Mouse (Mus musculus): Measurements from ENCODE around the gene Lhfp. TPM values are rescaled to one million over a fixed set of nuclear protein-coding genes. Genes with fewer than 3 reads are reported as not detected.

Gene Lhfp
- polyA plus RNA-seq, 1 experiment = 14.7 TPM

DNA sequence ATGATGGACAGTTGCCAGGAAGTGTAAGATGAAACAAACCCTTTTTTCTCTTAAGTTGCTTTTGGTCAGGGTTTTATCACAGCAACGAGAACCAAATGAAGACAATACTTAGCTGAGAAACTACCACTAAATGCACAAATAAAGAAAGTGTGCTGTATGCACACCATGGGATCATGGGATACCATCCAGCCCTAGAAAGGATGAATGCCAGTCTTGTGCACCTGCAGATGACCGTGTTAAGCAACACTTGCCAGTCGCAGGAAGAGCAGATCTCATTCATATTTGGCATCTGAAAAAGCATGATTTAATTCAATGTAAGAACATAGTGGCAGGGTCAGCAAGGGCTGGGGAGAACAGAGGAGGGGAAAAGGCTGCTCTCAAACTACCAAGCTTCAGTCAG is 107.4 kb downstream of the Lhfp start:
- H3K4me3 ChIP-seq (ENCODE audit: insufficient read depth, low read depth, low read length) = no peak overlapping the region
- no peaks in the 10 kb centered on the region for H3K4me1 ChIP-seq (ENCODE audit: control insufficient read depth, insufficient read depth, insufficient read length, low read length)
- H3K27ac ChIP-seq (replicated peaks; ENCODE audit: low read depth, low read length) = no peak overlapping the region

DNA sequence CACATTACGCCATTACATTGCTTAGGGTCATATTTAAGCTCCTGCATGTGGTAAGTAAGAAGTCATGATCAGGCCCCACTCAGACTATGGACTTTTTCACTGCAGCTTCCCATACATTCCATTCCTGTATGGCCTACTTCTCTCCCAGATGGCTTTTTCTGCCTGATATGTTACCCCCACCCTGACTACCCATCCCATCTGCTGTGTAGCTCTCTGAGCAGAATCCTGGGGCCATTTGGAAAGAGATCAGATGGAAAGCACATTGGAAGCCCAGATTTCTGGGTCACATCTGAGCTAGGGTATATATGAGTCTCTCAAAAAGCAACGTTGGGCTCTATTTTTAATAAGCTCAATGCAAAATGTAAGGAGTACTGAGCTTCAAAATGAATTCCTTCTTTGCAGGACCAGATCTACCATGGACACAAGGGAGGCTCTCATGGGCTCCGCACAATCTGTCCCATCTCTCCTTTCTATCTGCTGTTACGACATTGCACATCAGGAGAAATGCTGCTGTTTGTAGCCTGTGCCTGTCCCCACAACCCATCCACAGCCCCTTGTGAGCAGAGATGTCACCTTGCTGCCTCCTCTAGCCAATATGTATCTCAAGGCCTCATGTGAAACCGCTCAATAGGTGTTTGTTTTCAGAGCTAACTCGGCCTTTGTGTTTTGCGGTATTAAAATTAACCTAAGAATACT is 108.4 kb downstream of the Lhfp start:
- no peak overlapping the region for H3K27ac ChIP-seq (replicated peaks; ENCODE audit: low read depth, low read length)
- no peak overlapping the region for H3K4me3 ChIP-seq (ENCODE audit: insufficient read depth, low read depth, low read length)
- H3K4me1 ChIP-seq (ENCODE audit: control insufficient read depth, insufficient read depth, insufficient read length, low read length) = no peaks in the 10 kb centered on the region

DNA sequence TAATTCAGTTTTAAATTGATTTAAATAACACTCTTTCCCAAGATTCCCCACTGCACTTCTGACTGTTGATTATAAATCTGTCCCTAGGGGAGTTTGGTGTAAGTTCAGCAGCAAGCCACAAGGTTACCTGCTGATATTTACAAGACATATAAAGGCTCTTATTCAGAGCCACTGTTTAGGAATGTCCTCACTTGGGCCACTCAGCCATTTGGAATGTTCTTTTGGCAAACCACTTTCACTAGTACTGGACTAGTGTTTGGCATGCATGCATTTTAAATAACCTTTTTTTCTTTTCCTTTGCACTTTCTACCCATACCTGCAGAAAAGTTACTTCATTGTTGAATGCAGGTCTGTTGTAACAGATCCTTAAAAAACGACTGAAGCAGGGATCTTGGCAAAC is 109.8 kb downstream of the Lhfp start:
- Histone ChIP-seq H3K4me1 (ENCODE audit: control insufficient read depth, insufficient read depth, insufficient read length, low read length) (no peaks in the 10 kb centered on the region), H3K4me3 (ENCODE audit: insufficient read depth, low read depth, low read length) (no peak overlapping the region), H3K27ac (replicated peaks; ENCODE audit: low read depth, low read length) (no peak overlapping the region)

DNA sequence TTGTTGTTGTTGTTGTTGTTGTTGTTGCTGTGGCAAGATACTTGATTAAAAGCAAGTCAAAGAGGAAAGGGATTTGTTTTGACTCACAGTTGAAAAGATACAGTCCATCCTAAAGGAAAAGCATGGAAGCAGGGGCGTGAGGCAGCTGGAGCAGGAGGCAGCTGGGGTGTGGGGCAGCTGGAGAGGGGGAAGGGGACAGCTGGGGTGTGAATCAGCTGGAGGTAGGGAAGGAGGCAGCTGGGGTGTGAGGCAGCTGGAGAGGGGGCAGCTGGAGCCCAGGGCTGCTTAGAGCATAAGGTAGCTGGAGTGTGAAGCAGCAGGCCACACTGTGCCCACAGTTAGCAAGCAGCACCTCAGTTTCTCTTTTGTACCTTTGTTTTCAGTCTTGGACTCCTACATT is 110.3 kb downstream of the Lhfp start:
- no peaks in the 10 kb centered on the region for H3K4me1 ChIP-seq (ENCODE audit: control insufficient read depth, insufficient read depth, insufficient read length, low read length)
- H3K4me3 ChIP-seq (ENCODE audit: insufficient read depth, low read depth, low read length) = no peak overlapping the region
- no peak overlapping the region for H3K27ac ChIP-seq (replicated peaks; ENCODE audit: low read depth, low read length)

DNA sequence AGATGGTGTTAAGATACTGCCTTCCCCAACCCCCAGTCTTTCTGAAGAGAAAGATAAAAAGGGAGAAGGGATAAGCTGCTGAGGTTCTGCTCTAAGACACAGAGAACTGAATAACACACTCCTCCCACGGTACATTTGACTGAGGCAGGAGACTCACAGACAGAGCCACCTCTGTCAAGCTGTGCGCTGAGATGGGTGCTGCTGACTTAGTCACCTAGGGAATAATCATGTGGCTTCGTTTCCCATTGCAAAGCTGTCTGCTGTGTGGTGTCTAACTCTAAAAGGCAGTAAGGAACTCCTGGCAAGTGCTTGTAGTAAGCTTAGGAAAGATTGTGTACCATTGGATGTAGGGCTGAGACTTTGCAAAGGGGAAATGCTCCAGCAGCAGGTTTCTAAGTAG is 120.6 kb downstream of the Lhfp start:
- Histone ChIP-seq H3K4me3 (ENCODE audit: insufficient read depth, low read depth, low read length) (no peak overlapping the region), H3K27ac (replicated peaks; ENCODE audit: low read depth, low read length) (no peak overlapping the region), H3K4me1 (ENCODE audit: control insufficient read depth, insufficient read depth, insufficient read length, low read length) (no peaks in the 10 kb centered on the region; the same call in 1 of the 2 replicates)

DNA sequence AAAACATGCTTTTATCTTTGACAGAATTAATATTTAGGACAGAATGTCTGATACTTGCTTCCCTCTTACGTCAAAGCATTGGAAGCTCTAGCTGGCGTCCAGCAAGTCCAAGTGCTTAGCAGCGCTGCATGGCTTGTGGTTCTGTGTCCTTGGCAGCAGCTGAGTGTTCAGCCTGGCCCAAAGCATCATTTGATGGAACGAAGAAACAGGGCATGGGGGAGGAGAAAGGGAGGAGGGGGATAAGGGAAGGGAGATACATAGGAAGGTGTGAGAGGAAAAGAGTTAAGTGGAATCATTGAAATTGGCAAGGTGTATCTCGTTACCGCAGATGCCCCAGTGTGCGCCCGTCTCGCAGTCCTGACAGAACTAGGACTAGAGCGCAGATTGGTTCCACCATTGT is 124.0 kb downstream of the Lhfp start:
- H3K4me1 ChIP-seq (ENCODE audit: control insufficient read depth, insufficient read depth, insufficient read length, low read length) = no peaks in the 10 kb centered on the region; the same call in 1 of the 2 replicates
- H3K4me3 ChIP-seq (ENCODE audit: insufficient read depth, low read depth, low read length) = no peak overlapping the region
- peak overlapping the region; percentile 36; the same call in 1 of the 2 replicates for H3K27ac ChIP-seq (replicated peaks; ENCODE audit: low read depth, low read length)

DNA sequence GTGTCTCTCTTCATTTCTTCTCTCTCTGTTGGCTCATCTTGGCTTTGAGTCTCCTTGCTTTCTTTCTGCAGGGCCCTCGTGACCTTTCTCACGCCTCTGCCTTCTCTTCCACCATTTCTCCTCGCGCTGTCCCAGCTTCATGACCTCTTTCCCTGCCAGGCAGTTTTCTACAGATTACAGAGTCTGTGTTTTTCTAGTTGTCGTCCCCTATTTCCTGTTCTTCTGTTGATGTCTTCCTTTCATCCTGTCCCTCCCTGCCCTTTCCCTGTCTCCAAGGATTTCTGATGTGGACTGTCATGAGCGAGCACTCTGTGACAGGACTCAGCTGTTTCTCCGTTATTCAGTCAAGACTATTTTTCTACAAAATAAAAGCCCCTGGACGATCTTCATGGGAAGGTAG is 124.7 kb downstream of the Lhfp start:
- Histone ChIP-seq H3K4me3 (ENCODE audit: insufficient read depth, low read depth, low read length) (no peak overlapping the region), H3K4me1 (ENCODE audit: control insufficient read depth, insufficient read depth, insufficient read length, low read length) (no peaks in the 10 kb centered on the region; the same call in 1 of the 2 replicates), H3K27ac (replicated peaks; ENCODE audit: low read depth, low read length) (0 out of 2 replicates have a peak overlapping the region, but pooled peaks have one; percentile 21)

DNA sequence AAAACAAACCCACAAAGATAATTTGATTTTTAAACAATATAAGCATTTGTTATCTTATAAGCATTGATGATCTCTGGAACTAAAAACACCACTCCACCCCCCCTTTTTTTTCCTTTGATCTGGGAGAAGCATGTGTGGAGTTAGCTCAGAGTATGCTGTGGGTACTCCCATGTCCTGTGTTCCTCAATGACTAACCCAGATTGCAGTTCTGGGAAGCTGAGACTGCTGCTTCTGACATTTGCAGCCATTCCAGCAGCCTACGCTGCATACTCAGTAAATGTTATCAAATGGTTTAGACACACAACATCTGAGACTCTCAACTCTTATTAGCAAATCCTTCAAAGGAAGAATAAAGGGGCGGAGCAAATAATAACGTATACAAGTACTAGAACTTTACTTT is 128.2 kb downstream of the Lhfp start:
- Histone ChIP-seq H3K4me3 (ENCODE audit: insufficient read depth, low read depth, low read length) (no peak overlapping the region), H3K4me1 (ENCODE audit: control insufficient read depth, insufficient read depth, insufficient read length, low read length) (no peaks in the 10 kb centered on the region; the same call in 1 of the 2 replicates), H3K27ac (replicated peaks; ENCODE audit: low read depth, low read length) (no peak overlapping the region)

DNA sequence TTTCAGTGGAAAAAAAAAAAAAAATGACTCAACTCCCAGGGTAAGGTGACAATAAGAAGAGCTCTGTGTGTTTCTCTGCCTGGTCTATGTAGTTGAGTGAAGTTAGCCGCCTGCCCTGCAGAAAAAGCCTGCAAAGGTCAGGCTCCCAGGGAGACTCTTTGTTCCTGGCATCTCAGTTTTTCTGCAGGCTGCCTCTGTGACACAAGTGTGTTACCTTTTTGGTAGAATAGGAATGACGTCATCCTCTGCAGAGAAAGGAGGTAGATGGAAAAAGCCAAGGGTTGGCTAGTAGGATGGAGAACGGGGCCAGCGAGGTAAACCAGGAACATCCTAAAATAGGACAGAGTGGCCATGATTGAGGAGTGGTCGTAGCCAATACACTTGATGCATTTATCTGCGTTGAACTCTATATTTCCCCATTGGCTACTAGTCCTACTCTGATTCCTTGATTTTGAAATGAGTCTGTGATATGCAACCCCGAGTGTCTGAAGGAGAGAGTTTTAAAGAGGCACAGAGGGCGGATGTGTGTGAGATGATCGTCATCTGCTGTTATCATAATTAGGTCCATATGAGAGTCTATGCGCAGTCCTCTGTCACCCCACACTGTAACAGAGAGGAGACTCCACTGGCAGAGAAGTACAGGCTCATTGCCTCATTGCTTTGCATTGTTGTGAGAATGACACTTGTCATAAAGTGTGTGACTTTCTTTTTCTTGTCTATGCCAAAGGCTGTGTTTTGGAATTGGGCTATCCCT is 132.2 kb downstream of the Lhfp start:
- Histone ChIP-seq H3K4me3 (ENCODE audit: insufficient read depth, low read depth, low read length) (no peak overlapping the region), H3K4me1 (ENCODE audit: control insufficient read depth, insufficient read depth, insufficient read length, low read length) (no peaks in the 10 kb centered on the region), H3K27ac (replicated peaks; ENCODE audit: low read depth, low read length) (no peak overlapping the region)

DNA sequence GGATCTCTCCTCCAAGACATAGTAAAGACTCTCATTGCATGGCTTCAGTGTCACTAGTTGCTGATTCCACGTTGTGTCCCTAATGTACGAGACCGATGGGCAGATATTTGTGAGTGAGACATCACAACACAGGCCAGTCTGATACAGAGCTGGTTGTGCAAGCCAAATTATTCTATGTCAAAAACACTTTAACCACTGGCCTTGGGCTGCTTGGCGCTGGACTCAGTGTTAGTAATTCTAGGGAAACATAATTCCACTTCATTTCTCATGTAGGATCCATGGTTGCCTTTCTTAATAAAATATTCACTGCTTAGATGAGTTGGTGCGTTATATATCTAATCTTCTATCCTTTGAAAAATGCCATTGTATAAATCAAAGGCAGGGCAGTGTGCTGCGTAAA is 138.6 kb downstream of the Lhfp start:
- Histone ChIP-seq H3K27ac (replicated peaks; ENCODE audit: low read depth, low read length) (no peak overlapping the region), H3K4me1 (ENCODE audit: control insufficient read depth, insufficient read depth, insufficient read length, low read length) (no peaks in the 10 kb centered on the region), H3K4me3 (ENCODE audit: insufficient read depth, low read depth, low read length) (no peak overlapping the region)

DNA sequence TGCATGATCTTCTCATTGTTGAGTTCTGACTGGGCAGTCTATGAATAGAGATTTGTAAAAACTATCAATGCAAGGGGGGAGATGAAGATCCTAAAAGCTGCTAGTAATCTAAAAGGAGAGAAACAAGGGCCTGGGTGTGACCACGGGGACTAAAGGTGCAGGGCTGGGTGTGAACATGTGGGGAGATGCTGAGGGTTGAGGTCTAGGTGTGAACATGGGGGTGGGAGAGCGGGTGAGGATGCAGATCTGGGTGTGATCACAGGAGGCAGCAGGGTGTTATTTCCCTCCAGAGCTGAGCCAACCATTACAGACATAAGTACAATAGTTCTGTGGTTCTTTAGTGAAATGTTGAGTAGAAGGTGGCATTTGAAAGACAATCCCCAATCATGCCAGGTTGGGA is 144.1 kb downstream of the Lhfp start:
- Histone ChIP-seq H3K27ac (replicated peaks; ENCODE audit: low read depth, low read length) (no peak overlapping the region), H3K4me3 (ENCODE audit: insufficient read depth, low read depth, low read length) (no peak overlapping the region), H3K4me1 (ENCODE audit: control insufficient read depth, insufficient read depth, insufficient read length, low read length) (no peaks in the 10 kb centered on the region)

DNA sequence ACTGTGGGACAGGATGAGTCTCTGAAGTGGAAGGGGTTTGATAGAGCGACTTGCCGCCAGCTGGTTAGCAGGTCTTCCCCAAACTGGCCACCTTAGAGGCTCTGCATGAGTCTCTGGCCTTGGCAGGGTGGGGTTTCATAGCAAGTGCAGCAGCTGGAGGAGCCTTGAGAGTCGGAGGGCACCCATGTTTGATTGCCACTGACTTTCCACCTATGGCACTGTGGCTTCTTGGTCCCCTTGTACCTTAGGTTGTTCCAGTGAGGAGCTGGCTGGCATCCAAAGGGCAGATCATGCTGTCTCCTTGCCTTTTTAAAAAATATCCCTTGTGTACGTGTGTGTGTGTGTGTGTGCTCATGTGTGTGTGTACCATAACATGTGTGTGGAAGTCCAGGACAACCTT is 152.1 kb downstream of the Lhfp start:
- no peak overlapping the region for H3K4me3 ChIP-seq (ENCODE audit: insufficient read depth, low read depth, low read length)
- H3K4me1 ChIP-seq (ENCODE audit: control insufficient read depth, insufficient read depth, insufficient read length, low read length) = no peaks in the 10 kb centered on the region
- H3K27ac ChIP-seq (replicated peaks; ENCODE audit: low read depth, low read length) = no peak overlapping the region

DNA sequence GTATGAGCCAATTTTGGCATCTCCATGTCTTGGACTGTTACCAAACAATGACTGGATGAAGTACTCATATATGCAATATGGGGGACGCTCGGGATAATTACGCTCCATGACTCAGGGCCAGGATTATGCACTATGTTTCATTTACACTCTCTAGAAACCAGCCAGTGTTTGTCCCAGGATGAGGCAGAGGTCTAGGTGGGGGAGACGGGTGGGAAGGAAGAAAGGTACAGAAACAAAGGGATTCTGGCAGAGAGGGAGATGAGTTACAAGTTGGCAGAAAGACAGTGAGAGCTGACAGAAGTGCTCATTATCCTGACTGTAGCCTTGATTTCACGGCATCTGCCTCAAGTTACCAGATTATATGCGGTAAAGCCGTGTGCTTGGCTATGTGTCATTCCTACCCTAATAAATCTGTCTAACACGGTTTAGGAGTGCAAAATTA is 154.4 kb downstream of the Lhfp start:
- Histone ChIP-seq H3K4me1 (ENCODE audit: control insufficient read depth, insufficient read depth, insufficient read length, low read length) (no peaks in the 10 kb centered on the region), H3K27ac (replicated peaks; ENCODE audit: low read depth, low read length) (no peak overlapping the region), H3K4me3 (ENCODE audit: insufficient read depth, low read depth, low read length) (no peak overlapping the region)

DNA sequence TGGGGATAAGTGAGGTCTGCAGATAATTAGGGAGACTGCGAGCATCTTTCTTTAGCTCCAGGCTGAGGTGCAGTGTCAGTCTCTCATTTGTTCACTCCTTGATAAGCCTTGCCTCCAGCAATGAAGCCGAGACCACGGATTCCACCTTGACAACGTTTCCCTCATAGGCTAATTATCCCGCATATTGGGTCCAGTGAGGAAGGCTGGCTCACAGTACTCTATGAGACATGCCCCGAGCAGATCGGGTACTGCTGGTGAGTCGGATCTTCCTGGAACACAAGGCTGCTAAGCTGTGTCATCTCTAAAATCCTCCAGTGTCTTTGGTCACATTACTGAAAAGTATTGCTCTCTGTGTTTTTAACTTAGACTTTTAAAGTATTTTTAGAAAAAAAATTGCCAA is 158.8 kb downstream of the Lhfp start:
- Histone ChIP-seq H3K27ac (replicated peaks; ENCODE audit: low read depth, low read length) (no peak overlapping the region), H3K4me1 (ENCODE audit: control insufficient read depth, insufficient read depth, insufficient read length, low read length) (no peaks in the 10 kb centered on the region)

DNA sequence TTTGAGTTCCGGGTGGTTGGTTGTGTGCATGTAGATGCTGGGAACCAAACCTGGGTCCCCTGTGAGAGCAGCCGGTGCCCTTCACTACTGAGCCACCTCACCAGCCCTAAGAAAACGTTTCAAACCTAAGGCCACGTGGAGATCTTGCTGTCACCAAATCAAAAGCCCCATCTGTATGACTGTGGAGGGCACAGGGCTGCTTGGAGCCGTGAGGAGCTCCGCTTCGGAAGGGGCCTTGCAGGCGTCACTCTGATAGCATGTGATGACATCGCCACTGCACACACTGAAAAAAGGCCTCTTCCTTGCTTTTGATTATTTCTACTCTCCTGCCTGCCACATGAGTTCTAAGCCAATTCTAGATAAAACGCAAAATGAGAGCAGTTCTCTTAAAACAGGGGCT is 159.5 kb downstream of the Lhfp start:
- Histone ChIP-seq H3K4me3 (ENCODE audit: insufficient read depth, low read depth, low read length) (no peak overlapping the region), H3K27ac (replicated peaks; ENCODE audit: low read depth, low read length) (no peak overlapping the region), H3K4me1 (ENCODE audit: control insufficient read depth, insufficient read depth, insufficient read length, low read length) (no peaks in the 10 kb centered on the region)

More for the DNA sequence above, 158.8 kb downstream of the Lhfp start:
- no peak overlapping the region for H3K4me3 ChIP-seq (ENCODE audit: insufficient read depth, low read depth, low read length)

DNA sequence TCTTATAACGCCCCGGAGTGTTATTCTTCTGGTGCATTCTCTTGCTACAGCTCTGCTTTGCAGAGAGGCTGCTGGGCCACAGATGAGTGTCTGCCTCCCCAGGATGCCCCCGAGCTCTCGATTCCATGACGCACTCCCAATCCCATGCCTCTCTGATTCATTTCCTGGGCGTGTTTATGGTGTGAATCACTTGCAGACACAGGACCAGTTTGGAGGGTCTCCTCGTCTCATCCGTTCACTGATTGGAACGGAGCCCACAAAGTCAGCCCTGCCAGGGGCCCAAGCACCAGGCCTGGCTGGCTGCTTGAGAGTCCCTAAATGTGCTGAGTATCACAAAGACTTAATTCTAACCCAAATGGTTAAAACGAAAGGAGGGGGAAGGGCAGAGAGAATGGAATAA is 160.3 kb downstream of the Lhfp start:
- 0 out of 2 replicates have a peak overlapping the region, but pooled peaks have one; percentile 24 for H3K27ac ChIP-seq (replicated peaks; ENCODE audit: low read depth, low read length)

More for the DNA sequence above, 160.3 kb downstream of the Lhfp start:
- Histone ChIP-seq H3K4me3 (ENCODE audit: insufficient read depth, low read depth, low read length) (no peak overlapping the region), H3K4me1 (ENCODE audit: control insufficient read depth, insufficient read depth, insufficient read length, low read length) (no peaks in the 10 kb centered on the region)
